Mouse (Mus musculus) lung, adult 2 months (tissue): Measurements from ENCODE around the gene Sspo.

ENCODE experiments used
- CTCF ChIP-seq: fragments of 200-500 bp; IDR thresholded peaks from 2 replicates; pipeline ENCODE4 v1.5.1; 2011; ENCODE audit warnings: mild to moderate bottlenecking, low read length, control low read depth; ENCODE audit not compliant: insufficient read depth
- POLR2A ChIP-seq: fragments of 200-500 bp; IDR thresholded peaks from 2 replicates; pipeline ENCODE4 v1.6.1; 2011; ENCODE audit warnings: low read depth, mild to moderate bottlenecking, control low read depth, low read length, borderline replicate concordance; ENCODE audit errors: extremely low read depth

DNA sequence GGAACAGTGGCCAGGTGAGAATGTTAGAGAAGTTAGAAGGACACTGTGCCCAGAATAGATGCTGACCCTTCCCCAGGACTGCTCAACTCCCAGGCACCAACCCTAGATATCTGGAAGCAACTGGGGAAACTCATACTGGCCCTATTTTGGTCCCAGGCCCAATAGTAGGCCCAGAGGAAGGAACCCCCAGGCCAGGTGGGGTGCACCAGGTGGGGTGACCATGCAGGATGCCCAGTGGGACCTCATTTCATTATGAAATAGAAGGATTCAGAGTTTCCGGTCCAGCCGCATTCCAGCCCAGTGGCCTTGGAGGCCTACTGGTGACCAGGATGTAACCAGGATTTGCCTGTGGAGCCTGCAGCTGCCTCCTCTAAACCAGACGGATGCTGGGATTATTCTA lies 1.1 kb upstream of the Sspo start:
- TF ChIP-seq CTCF (no peak), POLR2A (no peak)
